Comparison of ENCODE assay signal across 8 mouse cellular contexts in genomic region chr13:21408805-21409459, GRCm38 (mm10). TPM values are rescaled to one million over a fixed set of nuclear protein-coding genes. Genes with fewer than 3 reads are reported as not detected.
A peak's percentile ranks its signal among the peaks of the same experiment; 100 is the strongest.
DNase-seq lines count a peak whose midpoint lies in the region; ATAC-seq and TF ChIP-seq lines count a peak whose summit lies in the region.

No protein-coding gene starts in this region.

- no peaks in the 10 kb centered on the region for H3K9me3 ChIP-seq in embryonic facial prominence, embryonic 14.5 days (ENCODE audit: control insufficient read depth, low read length)
- no peaks in the 10 kb centered on the region for H3K9me3 ChIP-seq in intestine, embryonic 14.5 days (ENCODE audit: control insufficient read depth, low read length)

- no peaks in the 10 kb centered on the region for H3K36me3 ChIP-seq in embryonic facial prominence, embryonic 14.5 days (ENCODE audit: control insufficient read depth, insufficient read depth, low read length)
- no peaks in the 10 kb centered on the region for H3K36me3 ChIP-seq in intestine, embryonic 14.5 days (ENCODE audit: control insufficient read depth, insufficient read depth, low read length)

- no peaks in the 10 kb centered on the region for H3K27me3 ChIP-seq in embryonic facial prominence, embryonic 14.5 days (replicated peaks; ENCODE audit: control insufficient read depth, insufficient read depth, low read length)
- no peaks in the 10 kb centered on the region for H3K27me3 ChIP-seq in intestine, embryonic 14.5 days (replicated peaks; ENCODE audit: control insufficient read depth, insufficient read depth, low read length)

- 51% methylated on average over 11 of the region's 11 CpGs for WGBS in embryonic facial prominence, embryonic 14.5 days
- 54% methylated on average over 11 of the region's 11 CpGs for WGBS in intestine, embryonic 14.5 days

- peak overlapping the region; percentile 76 for H3K4me2 ChIP-seq in embryonic facial prominence, embryonic 14.5 days (ENCODE audit: low read depth, low read length)
- peak overlapping the region; percentile 77 for H3K4me2 ChIP-seq in intestine, embryonic 14.5 days (ENCODE audit: low read length)

- ATAC-seq in embryonic facial prominence, embryonic 14.5 days (ENCODE audit: low read depth), result no peak
- no peak; the same call in 1 of the 2 replicates for ATAC-seq in intestine, embryonic 14.5 days (replicated peaks; ENCODE audit: low FRiP score, low TSS enrichment, low read depth)
- 0 out of 2 replicates have a peak, but pooled peaks have one; percentile 17 for ATAC-seq in monocyte, adult 5-6 weeks (replicated peaks; ENCODE audit: insufficient number of reproducible peaks, low FRiP score, low TSS enrichment, poor library complexity, severe bottlenecking)

- no peak for TF ChIP-seq CTCF in layer of hippocampus, adult 2 months (conservative IDR thresholded peaks at IDR 0.05)

- peak overlapping the region; percentile 81 for H3K9ac ChIP-seq in embryonic facial prominence, embryonic 14.5 days (ENCODE audit: low read depth, low read length)
- H3K9ac ChIP-seq in intestine, embryonic 14.5 days (ENCODE audit: low read length), result peak overlapping the region; percentile 65; the same call in 1 of the 2 replicates

- H3K27ac ChIP-seq in layer of hippocampus, adult 2 months, result peak overlapping the region; percentile 96
- peak overlapping the region; percentile 87 for H3K27ac ChIP-seq in embryonic facial prominence, embryonic 14.5 days (replicated peaks; ENCODE audit: low read depth, low read length)
- peak overlapping the region; percentile 87; the same call in 1 of the 2 replicates for H3K27ac ChIP-seq in intestine, embryonic 14.5 days (ENCODE audit: low read depth)

- DNase-seq in layer of hippocampus, adult 2 months (ENCODE audit: low spot score in 2 of 2), result no peak
- no peak for DNase-seq in layer of hippocampus, postnatal 25 days (ENCODE audit: extremely low spot score in 1 of 2, low spot score in 1 of 2)
- no peak for DNase-seq in embryonic facial prominence, embryonic 14.5 days (ENCODE audit: low spot score)
- no peak for DNase-seq in intestine, embryonic 14.5 days (ENCODE audit: low spot score)
- DNase-seq in layer of hippocampus, adult 8-10 months (ENCODE audit: low spot score in 2 of 2), result no peak
- DNase-seq in spleen, postnatal 36 days (ENCODE audit: low spot score in 2 of 2), result no peak
- DNase-seq in ovary, postnatal 10 days (ENCODE audit: low spot score), result no peak

- H3K4me1 ChIP-seq in embryonic facial prominence, embryonic 14.5 days (ENCODE audit: control insufficient read depth, insufficient read depth, low read length), result peaks cover 6% of the 10 kb centered on the region
- H3K4me1 ChIP-seq in intestine, embryonic 14.5 days (replicated peaks; ENCODE audit: control insufficient read depth, insufficient read depth, low read length), result peaks cover 7% of the 10 kb centered on the region; the same call in 1 of the 2 replicates

- peak overlapping the region; percentile 70 for H3K4me3 ChIP-seq in layer of hippocampus, adult 2 months
- peak overlapping the region; percentile 50 for H3K4me3 ChIP-seq in embryonic facial prominence, embryonic 14.5 days (ENCODE audit: low read depth, low read length)
- peak overlapping the region; percentile 53 for H3K4me3 ChIP-seq in intestine, embryonic 14.5 days (ENCODE audit: low read depth, low read length)

RNA-seq across cellular contexts. Expression of gene Zkscan3, which starts 6.4 kb away (rescaled TPM):
- 10 to 100 TPM; 36.0 to 43.5 TPM for total RNA-seq in layer of hippocampus, adult 2 months (2021)
- total RNA-seq in layer of hippocampus, postnatal 25 days (2021), result 10 to 100 TPM; 35.6 to 42.4 TPM
- 62.9 and 70.1 TPM in 2 replicates for polyA plus RNA-seq in embryonic facial prominence, embryonic 14.5 days (2014; fragmentation: Nextera tagmentation; extraction: Ambion mirVana)
- polyA plus RNA-seq in intestine, embryonic 14.5 days (2014; fragmentation: Nextera tagmentation; extraction: Ambion mirVana), result 72.2 and 74.6 TPM in 2 replicates
- total RNA-seq in monocyte, adult 5-6 weeks (2017), result 32.1 to 66.2 TPM (median 42.5 TPM) in 3 replicates
- total RNA-seq in layer of hippocampus, adult 8-10 months (2022), result 10 to 100 TPM; 38.0 to 47.9 (median 44.9) TPM

RNA-seq across cellular contexts. Expression of gene Pgbd1, which starts 31.9 kb away (rescaled TPM):
- total RNA-seq in layer of hippocampus, adult 2 months (2021), result 1 to 10 TPM; 1.1 to 1.6 TPM
- total RNA-seq in layer of hippocampus, postnatal 25 days (2021), result 1 to 10 TPM; 1.2 to 1.8 TPM
- polyA plus RNA-seq in embryonic facial prominence, embryonic 14.5 days (2014; fragmentation: Nextera tagmentation; extraction: Ambion mirVana), result 2.3 and 2.5 TPM in 2 replicates
- polyA plus RNA-seq in intestine, embryonic 14.5 days (2014; fragmentation: Nextera tagmentation; extraction: Ambion mirVana), result 2.7 and 3.2 TPM in 2 replicates
- 1.1 TPM in 1 of 3 replicates, not detected in the others for total RNA-seq in monocyte, adult 5-6 weeks (2017)
- 1 to 10 TPM; 1.4 to 2.5 (median 1.8) TPM for total RNA-seq in layer of hippocampus, adult 8-10 months (2022)

RNA-seq across cellular contexts. Expression of gene Zscan26, which starts 44.6 kb away (rescaled TPM):
- total RNA-seq in layer of hippocampus, adult 2 months (2021), result 10 to 100 TPM; 55.4 to 55.9 TPM
- 10 to 100 TPM; 45.3 to 47.3 TPM for total RNA-seq in layer of hippocampus, postnatal 25 days (2021)
- 14.1 and 14.9 TPM in 2 replicates for polyA plus RNA-seq in embryonic facial prominence, embryonic 14.5 days (2014; fragmentation: Nextera tagmentation; extraction: Ambion mirVana)
- 23.0 and 29.7 TPM in 2 replicates for polyA plus RNA-seq in intestine, embryonic 14.5 days (2014; fragmentation: Nextera tagmentation; extraction: Ambion mirVana)
- total RNA-seq in monocyte, adult 5-6 weeks (2017), result 33.0 to 51.1 TPM (median 36.4 TPM) in 3 replicates
- total RNA-seq in layer of hippocampus, adult 8-10 months (2022), result 10 to 100 TPM; 50.7 to 68.4 (median 61.0) TPM

RNA-seq across cellular contexts. Expression of gene Zscan12, which starts 46.3 kb away (rescaled TPM):
- total RNA-seq in layer of hippocampus, adult 2 months (2021), result 1 to 10 TPM; 9.4 to 10.0 TPM
- 1 to 10 TPM; 8.5 to 9.7 TPM for total RNA-seq in layer of hippocampus, postnatal 25 days (2021)
- 11.1 and 12.7 TPM in 2 replicates for polyA plus RNA-seq in embryonic facial prominence, embryonic 14.5 days (2014; fragmentation: Nextera tagmentation; extraction: Ambion mirVana)
- polyA plus RNA-seq in intestine, embryonic 14.5 days (2014; fragmentation: Nextera tagmentation; extraction: Ambion mirVana), result 10.1 and 12.7 TPM in 2 replicates
- 4.3 to 8.4 TPM (median 7.9 TPM) in 3 replicates for total RNA-seq in monocyte, adult 5-6 weeks (2017)
- 10 to 100 TPM in 1 of 4 experiments, 1 to 10 TPM in 3; 8.1 to 10.1 (median 8.5) TPM for total RNA-seq in layer of hippocampus, adult 8-10 months (2022)

RNA-seq across cellular contexts. Expression of gene Nkapl, which starts 59.4 kb away (rescaled TPM):
- total RNA-seq in layer of hippocampus, adult 2 months (2021), result under 1 TPM; 0.56 to 0.92 TPM
- 1 to 10 TPM in 1 of 2 experiments, under 1 TPM in 1; 0.91 to 1.6 TPM for total RNA-seq in layer of hippocampus, postnatal 25 days (2021)
- 2.7 and 2.9 TPM in 2 replicates for polyA plus RNA-seq in embryonic facial prominence, embryonic 14.5 days (2014; fragmentation: Nextera tagmentation; extraction: Ambion mirVana)
- 2.1 and 2.6 TPM in 2 replicates for polyA plus RNA-seq in intestine, embryonic 14.5 days (2014; fragmentation: Nextera tagmentation; extraction: Ambion mirVana)
- total RNA-seq in monocyte, adult 5-6 weeks (2017), result 0.76 to 0.97 TPM in 2 of 3 replicates, not detected in the other
- 1 to 10 TPM; 1.3 to 1.6 (median 1.4) TPM for total RNA-seq in layer of hippocampus, adult 8-10 months (2022)
